Mouse (Mus musculus): ENCODE results near the gene Asap2.

GRCm38 (mm10) chr12:21195497-21195896 lies 205.2 kb downstream of the Asap2 start:
- TF ChIP-seq CTCF (IDR thresholded peaks at IDR 0.05; ENCODE audit: low read depth) = no peak
- TF ChIP-seq EP300 (optimal IDR thresholded peaks at IDR 0.05) = no peak

All from stomach, postnatal 0 days (tissue).